Mouse (Mus musculus): Measurements from ENCODE around the gene Nat8.
"Not testable (repeated sequence)": the region's sequence is repeated elsewhere in the genome, so short reads cannot be mapped to it uniquely, and the experiment has no call there.

DNA sequence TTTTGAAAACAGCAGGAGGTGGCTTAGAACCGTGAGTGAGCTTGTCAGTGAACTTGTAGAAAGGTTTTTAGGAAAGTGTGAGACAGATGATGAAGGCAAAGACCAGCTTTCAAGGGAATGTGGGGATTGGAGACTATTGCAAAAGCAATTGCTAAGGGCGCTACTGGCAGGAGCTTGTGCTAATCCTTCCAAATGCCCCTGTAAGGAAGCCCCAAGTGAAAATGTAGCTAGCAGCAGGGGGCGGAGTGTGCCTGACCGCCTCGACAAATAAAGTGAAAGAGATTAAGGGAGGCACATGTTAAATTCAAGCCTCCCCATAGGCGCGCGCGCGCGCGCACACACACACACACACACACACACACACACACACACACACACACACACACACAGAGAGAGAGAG lies 5.4 kb upstream of the Nat8 start:
- TF ChIP-seq POLR2A, CTCF (IDR thresholded peaks at IDR 0.05; ENCODE audit: insufficient read depth, low read depth, low read length): not testable (repeated sequence)

Data from olfactory bulb, adult 2 months (tissue).